Mouse (Mus musculus): ENCODE measurements around the gene Cfap77. TPM values are rescaled to one million over a fixed set of nuclear protein-coding genes. Genes with fewer than 3 reads are reported as not detected.
"Not testable (repeated sequence)": the region's sequence is repeated elsewhere in the genome, so short reads cannot be mapped to it uniquely, and the experiment has no call there.

The Cfap77 gene
- not detected for total RNA-seq (2021)
- long read RNA-seq, experiment 1, partial matches to known transcripts, result 0 of 225 reads
- long read RNA-seq, experiment 1, other reads (novel, unspliced or antisense), result 225 of 225 reads
- long read RNA-seq, experiment 2, result 0 reads

GRCm38 (mm10) chr2:29054991-29055390 lies at the start of gene Cfap77:
Cfap77 (minus strand) TSS chr2:29055066.
- DNase-seq, result peak; percentile 32

GRCm38 (mm10) chr2:29102416-29103377 lies 47.8 kb upstream of the Cfap77 start:
- DNase-seq, result not testable (repeated sequence)

GRCm38 (mm10) chr2:29100822-29101534 lies 46.1 kb upstream of the Cfap77 start:
- DNase-seq, result no peak

- DNase-seq, result no peak
Observed at GRCm38 (mm10) chr2:29099646-29100045, 44.8 kb upstream of the Cfap77 start.

GRCm38 (mm10) chr2:29098786-29099185 lies 43.9 kb upstream of the Cfap77 start:
- DNase-seq, result no peak

GRCm38 (mm10) chr2:29097955-29098354 lies 43.1 kb upstream of the Cfap77 start:
- not testable (repeated sequence) for DNase-seq

GRCm38 (mm10) chr2:29097465-29097864 lies 42.6 kb upstream of the Cfap77 start:
- no peak for DNase-seq

- no peak for DNase-seq
Observed at GRCm38 (mm10) chr2:29096751-29097150, 41.9 kb upstream of the Cfap77 start.

- DNase-seq, result no peak
Observed at GRCm38 (mm10) chr2:29095674-29096073, 40.8 kb upstream of the Cfap77 start.

GRCm38 (mm10) chr2:29089276-29089675 lies 34.4 kb upstream of the Cfap77 start:
- not testable (repeated sequence) for DNase-seq

GRCm38 (mm10) chr2:29086026-29086425 lies 31.2 kb upstream of the Cfap77 start:
- DNase-seq, result no peak

- no peak for DNase-seq
Observed at GRCm38 (mm10) chr2:29081965-29082364, 27.1 kb upstream of the Cfap77 start.

- no peak for DNase-seq
Observed at GRCm38 (mm10) chr2:29076226-29076625, 21.4 kb upstream of the Cfap77 start.

- DNase-seq, result no peak
Observed at GRCm38 (mm10) chr2:29075331-29076070, 20.6 kb upstream of the Cfap77 start.

GRCm38 (mm10) chr2:29074676-29075075 lies 19.8 kb upstream of the Cfap77 start:
- DNase-seq, result no peak

- no peak for DNase-seq
Observed at GRCm38 (mm10) chr2:29066410-29066809, 11.5 kb upstream of the Cfap77 start.

GRCm38 (mm10) chr2:29065796-29066195 lies 10.9 kb upstream of the Cfap77 start:
- DNase-seq, result no peak

- DNase-seq, result peak; percentile 80
Observed at GRCm38 (mm10) chr2:29060135-29060597, 5.3 kb upstream of the Cfap77 start, which contains the start of gene Ttf1. Ttf1 (plus strand) TSS chr2:29060262.

- DNase-seq, result peak; percentile 15
Observed at GRCm38 (mm10) chr2:29054545-29054935, 326 bp downstream of the Cfap77 start.

GRCm38 (mm10) chr2:29053802-29054544 lies 893 bp downstream of the Cfap77 start:
- peak; percentile 48 for DNase-seq

GRCm38 (mm10) chr2:29052943-29053454 lies 1.9 kb downstream of the Cfap77 start:
- peak; percentile 67 for DNase-seq
